Mouse (Mus musculus): ENCODE results near the gene Xylt1.

- TF ChIP-seq CTCF (IDR thresholded peaks at IDR 0.05; ENCODE audit: borderline replicate concordance, insufficient read depth, low read depth, low read length): no peak
- no peak for TF ChIP-seq POLR2A (IDR thresholded peaks at IDR 0.05; ENCODE audit: borderline replicate concordance, insufficient read depth, low read length)
Measured at GRCm38 (mm10) chr7:117533164-117533563, 152.4 kb downstream of the Xylt1 start.
